Comparison of ENCODE assay signal across 10 mouse cellular contexts in genomic region chr17:79976518-79977100, GRCm38 (mm10).
DNase-seq lines count a peak whose midpoint lies in the region; ATAC-seq and TF ChIP-seq lines count a peak whose summit lies in the region.
"Had no signal": no experiment of that assay in that cellular context is flagged by ENCODE, and none has a peak within 500 bp of the region (broad histone marks: within the 10 kb centered on the region; RNA-seq: fewer than 3 reads in every experiment).

No protein-coding gene starts in this region.

- no peak for TF ChIP-seq POLR2A in limb, embryonic 14.5 days (IDR thresholded peaks at IDR 0.05; ENCODE audit: borderline replicate concordance, extremely low read depth, insufficient read depth, insufficient read length)

- H3K36me3 ChIP-seq in stomach, embryonic 14.5 days (ENCODE audit: control insufficient read depth, insufficient read depth, low read length), result no peaks in the 10 kb centered on the region
- H3K36me3 ChIP-seq in stomach, postnatal 0 days (ENCODE audit: control insufficient read depth, insufficient read depth, low read length), result no peaks in the 10 kb centered on the region
- H3K36me3 ChIP-seq in limb, embryonic 14.5 days (ENCODE audit: control insufficient read depth, insufficient read depth, low read length), result no peaks in the 10 kb centered on the region

- H3K27ac ChIP-seq in stomach, embryonic 14.5 days (ENCODE audit: low read length), result peak overlapping the region; percentile 5; the same call in 1 of the 2 replicates
- no peak overlapping the region for H3K27ac ChIP-seq in stomach, postnatal 0 days (replicated peaks)
- no peak overlapping the region for H3K27ac ChIP-seq in limb, embryonic 14.5 days (replicated peaks; ENCODE audit: low read depth, low read length)

- H3K9me3 ChIP-seq in stomach, embryonic 14.5 days (ENCODE audit: control insufficient read depth, low read depth, low read length), result no peaks in the 10 kb centered on the region
- H3K9me3 ChIP-seq in stomach, postnatal 0 days (ENCODE audit: control insufficient read depth, low read length), result no peaks in the 10 kb centered on the region
- no peaks in the 10 kb centered on the region for H3K9me3 ChIP-seq in limb, embryonic 14.5 days (ENCODE audit: control insufficient read depth, low read length)

- intact Hi-C loops in left cerebral cortex, postnatal 14 days (cut with DNase I), result no loop called here

- no peak overlapping the region for H3K9ac ChIP-seq in stomach, embryonic 14.5 days (replicated peaks; ENCODE audit: low read depth, low read length)
- H3K9ac ChIP-seq in stomach, postnatal 0 days (ENCODE audit: low read length), result no peak overlapping the region
- H3K9ac ChIP-seq in limb, embryonic 14.5 days (ENCODE audit: low read depth, low read length, severe bottlenecking), result no peak overlapping the region

- WGBS in stomach, embryonic 14.5 days, result 66% methylated on average over 5 of the region's 5 CpGs
- WGBS in stomach, postnatal 0 days, result 78% methylated on average over 5 of the region's 5 CpGs
- 75% methylated on average over 5 of the region's 5 CpGs for WGBS in limb, embryonic 14.5 days

- DNase-seq in heart, adult 11 months, result peak; percentile 66
- no peak for DNase-seq in heart, postnatal 4 days
- no peak for DNase-seq in stomach, postnatal 0 days (ENCODE audit: low spot score)
- no peak for DNase-seq in limb, embryonic 14.5 days (ENCODE audit: low spot score)
- no peak for DNase-seq in right cerebral cortex, postnatal 10 days (ENCODE audit: low spot score in 2 of 2)
- DNase-seq in gastrocnemius, postnatal 10 days, result no peak
- DNase-seq in left cerebral cortex, postnatal 14 days (ENCODE audit: low spot score in 2 of 2), result no peak
- DNase-seq: adrenal gland, adult 2 months; kidney, adult 8-10 months had no signal

- 0 out of 2 replicates have a peak, but pooled peaks have one; percentile 23 for ATAC-seq in stomach, embryonic 14.5 days (ENCODE audit: insufficient number of reproducible peaks, insufficient read depth, low FRiP score, low read depth)
- ATAC-seq in stomach, postnatal 0 days (ENCODE audit: low FRiP score, low TSS enrichment), result no peak
- no peak for ATAC-seq in limb, embryonic 14.5 days (ENCODE audit: low FRiP score, low read depth)

- H3K4me1 ChIP-seq in stomach, embryonic 14.5 days (ENCODE audit: control insufficient read depth, insufficient read depth, low read length), result peaks cover 29% of the 10 kb centered on the region
- H3K4me1 ChIP-seq in stomach, postnatal 0 days (replicated peaks; ENCODE audit: control insufficient read depth, insufficient read depth), result 0 out of 2 replicates have a peak, but pooled peaks cover 2% of the 10 kb centered on the region
- peaks cover 39% of the 10 kb centered on the region for H3K4me1 ChIP-seq in limb, embryonic 14.5 days (ENCODE audit: control insufficient read depth, insufficient read depth, low read length)

- TF ChIP-seq EP300 in stomach, postnatal 0 days (optimal IDR thresholded peaks at IDR 0.05), result no peak

- TF ChIP-seq CTCF in stomach, postnatal 0 days (IDR thresholded peaks at IDR 0.05; ENCODE audit: low read depth), result no peak

- H3K4me3 ChIP-seq in stomach, embryonic 14.5 days (ENCODE audit: low read depth, low read length), result no peak overlapping the region
- no peak overlapping the region for H3K4me3 ChIP-seq in stomach, postnatal 0 days (ENCODE audit: low read depth, low read length)
- H3K4me3 ChIP-seq in limb, embryonic 14.5 days (replicated peaks; ENCODE audit: low read length), result no peak overlapping the region

- H3K27me3 ChIP-seq in stomach, embryonic 14.5 days (ENCODE audit: control insufficient read depth, insufficient read depth, low read length), result no peaks in the 10 kb centered on the region
- H3K27me3 ChIP-seq in stomach, postnatal 0 days (ENCODE audit: control insufficient read depth, insufficient read depth, low read length), result no peaks in the 10 kb centered on the region
- H3K27me3 ChIP-seq in limb, embryonic 14.5 days (ENCODE audit: control insufficient read depth, insufficient read depth, low read length), result no peaks in the 10 kb centered on the region

- H3K4me2 ChIP-seq in stomach, embryonic 14.5 days (replicated peaks; ENCODE audit: low read depth, low read length), result peak overlapping the region; percentile 27; the same call in 1 of the 2 replicates
- no peak overlapping the region; the same call in 1 of the 2 replicates for H3K4me2 ChIP-seq in stomach, postnatal 0 days (replicated peaks; ENCODE audit: low read depth)
- peak overlapping the region; percentile 20; the same call in 1 of the 2 replicates for H3K4me2 ChIP-seq in limb, embryonic 14.5 days (replicated peaks; ENCODE audit: low read depth, low read length, severe bottlenecking)
